Mouse (Mus musculus): ENCODE results near the gene Fbxl7. TPM values are rescaled to one million over a fixed set of nuclear protein-coding genes. Genes with fewer than 3 reads are reported as not detected.

The Fbxl7 gene
- polyA plus RNA-seq, 1 experiment, result 8.3 TPM

GRCm38 (mm10) chr15:26716181-26716580 is 179.2 kb downstream of the Fbxl7 start:
- TF ChIP-seq SRF (IDR thresholded peaks at IDR 0.05; ENCODE audit: control insufficient read depth, insufficient read length, low read depth), result no peak
- no peak for TF ChIP-seq E2F4 (IDR thresholded peaks at IDR 0.05; ENCODE audit: insufficient read depth)
- no peak overlapping the region for H3K4me2 ChIP-seq (ENCODE audit: low read depth)
- no peaks in the 10 kb centered on the region for H3K27me3 ChIP-seq (ENCODE audit: control insufficient read depth, insufficient read depth, insufficient read length)
- H3K4me3 ChIP-seq, result no peak overlapping the region
- no peaks in the 10 kb centered on the region for H3K36me3 ChIP-seq (ENCODE audit: control insufficient read depth, insufficient read depth)
- no peaks in the 10 kb centered on the region for H3K79me2 ChIP-seq (ENCODE audit: control insufficient read depth, insufficient read depth)
- no peak overlapping the region for H3ac ChIP-seq (ENCODE audit: control insufficient read depth, insufficient read length)

GRCm38 (mm10) chr15:26715635-26716034 is 179.7 kb downstream of the Fbxl7 start:
- no peak overlapping the region for H3K4me2 ChIP-seq (ENCODE audit: low read depth)
- H3K36me3 ChIP-seq (ENCODE audit: control insufficient read depth, insufficient read depth), result no peaks in the 10 kb centered on the region
- H3ac ChIP-seq (ENCODE audit: control insufficient read depth, insufficient read length), result no peak overlapping the region
- no peaks in the 10 kb centered on the region for H3K79me2 ChIP-seq (ENCODE audit: control insufficient read depth, insufficient read depth)
- no peak overlapping the region for H3K4me3 ChIP-seq
- no peak for TF ChIP-seq MYOD1 (IDR thresholded peaks at IDR 0.05; ENCODE audit: control insufficient read depth in 1 of 3, insufficient read length in 2 of 3, low read depth in 2 of 3)
- no peak for TF ChIP-seq TCF12 (IDR thresholded peaks at IDR 0.05; ENCODE audit: insufficient read depth, poor library complexity, severe bottlenecking)
- no peak for TF ChIP-seq MAX (IDR thresholded peaks at IDR 0.05; ENCODE audit: low read depth)
- TF ChIP-seq TCF3 (IDR thresholded peaks at IDR 0.05; ENCODE audit: insufficient read length, low read depth), result no peak
- no peak for TF ChIP-seq POLR2A (IDR thresholded peaks at IDR 0.05; ENCODE audit: insufficient read length, low read depth)
- no peak for TF ChIP-seq REST (IDR thresholded peaks at IDR 0.05; ENCODE audit: insufficient read depth, insufficient read length)
- TF ChIP-seq E2F4 (IDR thresholded peaks at IDR 0.05; ENCODE audit: insufficient read depth), result no peak
- no peak for TF ChIP-seq MYOG (IDR thresholded peaks at IDR 0.05; ENCODE audit: control insufficient read depth in 1 of 3, insufficient read depth in 1 of 3, insufficient read length in 2 of 3, low read depth in 2 of 3)
- TF ChIP-seq USF1 (IDR thresholded peaks at IDR 0.05; ENCODE audit: low read depth), result no peak
- no peak for TF ChIP-seq CEBPB (IDR thresholded peaks at IDR 0.05; ENCODE audit: insufficient read depth, poor library complexity, severe bottlenecking)
- no peak for TF ChIP-seq SRF (IDR thresholded peaks at IDR 0.05; ENCODE audit: control insufficient read depth, insufficient read length, low read depth)
- no peak for TF ChIP-seq POLR2AphosphoS2 (IDR thresholded peaks at IDR 0.05; ENCODE audit: insufficient read length, low read depth)
- no peaks in the 10 kb centered on the region for H3K27me3 ChIP-seq (ENCODE audit: control insufficient read depth, insufficient read depth, insufficient read length)

GRCm38 (mm10) chr15:26712271-26712670 is 183.1 kb downstream of the Fbxl7 start:
- no peaks in the 10 kb centered on the region for H3K27me3 ChIP-seq (ENCODE audit: control insufficient read depth, insufficient read depth, insufficient read length)
- TF ChIP-seq POLR2AphosphoS2 (IDR thresholded peaks at IDR 0.05; ENCODE audit: insufficient read length, low read depth), result no peak
- TF ChIP-seq TCF3 (IDR thresholded peaks at IDR 0.05; ENCODE audit: insufficient read length, low read depth), result no peak
- TF ChIP-seq MAX (IDR thresholded peaks at IDR 0.05; ENCODE audit: low read depth), result no peak
- no peak for TF ChIP-seq SRF (IDR thresholded peaks at IDR 0.05; ENCODE audit: control insufficient read depth, insufficient read length, low read depth)
- TF ChIP-seq MYOG (IDR thresholded peaks at IDR 0.05; ENCODE audit: control insufficient read depth in 1 of 3, insufficient read depth in 1 of 3, insufficient read length in 2 of 3, low read depth in 2 of 3), result no peak
- no peak for TF ChIP-seq MYOD1 (IDR thresholded peaks at IDR 0.05; ENCODE audit: control insufficient read depth in 1 of 3, insufficient read length in 2 of 3, low read depth in 2 of 3)
- no peak for TF ChIP-seq POLR2A (IDR thresholded peaks at IDR 0.05; ENCODE audit: insufficient read length, low read depth)
- TF ChIP-seq E2F4 (IDR thresholded peaks at IDR 0.05; ENCODE audit: insufficient read depth), result no peak
- TF ChIP-seq USF1 (IDR thresholded peaks at IDR 0.05; ENCODE audit: low read depth), result no peak
- TF ChIP-seq TCF12 (IDR thresholded peaks at IDR 0.05; ENCODE audit: insufficient read depth, poor library complexity, severe bottlenecking), result no peak
- TF ChIP-seq CEBPB (IDR thresholded peaks at IDR 0.05; ENCODE audit: insufficient read depth, poor library complexity, severe bottlenecking), result no peak
- no peak for TF ChIP-seq REST (IDR thresholded peaks at IDR 0.05; ENCODE audit: insufficient read depth, insufficient read length)
- H3K36me3 ChIP-seq (ENCODE audit: control insufficient read depth, insufficient read depth), result no peaks in the 10 kb centered on the region
- no peak overlapping the region for H3ac ChIP-seq (ENCODE audit: control insufficient read depth, insufficient read length)
- H3K4me3 ChIP-seq, result no peak overlapping the region
- H3K4me2 ChIP-seq (ENCODE audit: low read depth), result no peak overlapping the region
- H3K79me2 ChIP-seq (ENCODE audit: control insufficient read depth, insufficient read depth), result no peaks in the 10 kb centered on the region

GRCm38 (mm10) chr15:26704966-26705365 is 190.4 kb downstream of the Fbxl7 start:
- Histone ChIP-seq H3K79me2 (ENCODE audit: control insufficient read depth, insufficient read depth) (no peaks in the 10 kb centered on the region), H3ac (ENCODE audit: control insufficient read depth, insufficient read length) (no peak overlapping the region), H3K36me3 (ENCODE audit: control insufficient read depth, insufficient read depth) (no peaks in the 10 kb centered on the region), H3K4me2 (ENCODE audit: low read depth) (no peak overlapping the region), H3K27me3 (ENCODE audit: control insufficient read depth, insufficient read depth, insufficient read length) (no peaks in the 10 kb centered on the region), H3K4me3 (no peak overlapping the region)
- TF ChIP-seq REST (IDR thresholded peaks at IDR 0.05; ENCODE audit: insufficient read depth, insufficient read length), result no peak
- no peak for TF ChIP-seq SRF (IDR thresholded peaks at IDR 0.05; ENCODE audit: control insufficient read depth, insufficient read length, low read depth)
- TF ChIP-seq MYOD1 (IDR thresholded peaks at IDR 0.05; ENCODE audit: control insufficient read depth in 1 of 3, insufficient read length in 2 of 3, low read depth in 2 of 3), result no peak
- TF ChIP-seq POLR2A (IDR thresholded peaks at IDR 0.05; ENCODE audit: insufficient read length, low read depth), result no peak
- no peak for TF ChIP-seq MAX (IDR thresholded peaks at IDR 0.05; ENCODE audit: low read depth)
- TF ChIP-seq E2F4 (IDR thresholded peaks at IDR 0.05; ENCODE audit: insufficient read depth), result no peak
- TF ChIP-seq TCF12 (IDR thresholded peaks at IDR 0.05; ENCODE audit: insufficient read depth, poor library complexity, severe bottlenecking), result no peak

GRCm38 (mm10) chr15:26703156-26703840 is 192.1 kb downstream of the Fbxl7 start:
- no peak overlapping the region for H3K4me3 ChIP-seq
- no peaks in the 10 kb centered on the region for H3K79me2 ChIP-seq (ENCODE audit: control insufficient read depth, insufficient read depth)
- no peaks in the 10 kb centered on the region for H3K36me3 ChIP-seq (ENCODE audit: control insufficient read depth, insufficient read depth)

More at GRCm38 (mm10) chr15:26703156-26703840, 192.1 kb downstream of the Fbxl7 start:
- Histone ChIP-seq H3K4me2 (ENCODE audit: low read depth) (no peak overlapping the region), H3ac (ENCODE audit: control insufficient read depth, insufficient read length) (no peak overlapping the region), H3K27me3 (ENCODE audit: control insufficient read depth, insufficient read depth, insufficient read length) (no peaks in the 10 kb centered on the region)
- no peak for TF ChIP-seq USF1 (IDR thresholded peaks at IDR 0.05; ENCODE audit: low read depth)
- TF ChIP-seq TCF3 (IDR thresholded peaks at IDR 0.05; ENCODE audit: insufficient read length, low read depth), result no peak
- no peak for TF ChIP-seq POLR2A (IDR thresholded peaks at IDR 0.05; ENCODE audit: insufficient read length, low read depth)
- TF ChIP-seq MYOG (IDR thresholded peaks at IDR 0.05; ENCODE audit: control insufficient read depth in 1 of 3, insufficient read depth in 1 of 3, insufficient read length in 2 of 3, low read depth in 2 of 3), result no peak
- no peak for TF ChIP-seq TCF12 (IDR thresholded peaks at IDR 0.05; ENCODE audit: insufficient read depth, poor library complexity, severe bottlenecking)
- TF ChIP-seq E2F4 (IDR thresholded peaks at IDR 0.05; ENCODE audit: insufficient read depth), result no peak
- TF ChIP-seq CEBPB (IDR thresholded peaks at IDR 0.05; ENCODE audit: insufficient read depth, poor library complexity, severe bottlenecking), result no peak
- TF ChIP-seq SRF (IDR thresholded peaks at IDR 0.05; ENCODE audit: control insufficient read depth, insufficient read length, low read depth), result no peak
- no peak for TF ChIP-seq REST (IDR thresholded peaks at IDR 0.05; ENCODE audit: insufficient read depth, insufficient read length)
- no peak for TF ChIP-seq POLR2AphosphoS2 (IDR thresholded peaks at IDR 0.05; ENCODE audit: insufficient read length, low read depth)

All from myocyte (in vitro differentiated cells).